Comparison of ENCODE assay signal across 8 mouse cellular contexts in genomic region chr4:147131837-147132459, GRCm38 (mm10). TPM values are rescaled to one million over a fixed set of nuclear protein-coding genes. Genes with fewer than 3 reads are reported as not detected.
A peak's percentile ranks its signal among the peaks of the same experiment; 100 is the strongest.
DNase-seq lines count a peak whose midpoint lies in the region; ATAC-seq and TF ChIP-seq lines count a peak whose summit lies in the region.
"Not testable (repeated sequence)": the region's sequence is repeated elsewhere in the genome, so short reads cannot be mapped to it uniquely, and the experiment has no call there.

TSS of gene Zfp991 (plus strand) at chr4:147132038.

- not testable (repeated sequence) for TF ChIP-seq EP300 in stomach, postnatal 0 days (optimal IDR thresholded peaks at IDR 0.05)

- not testable (repeated sequence) for H3K27me3 ChIP-seq in forebrain, embryonic 10.5 days (ENCODE audit: poor library complexity, severe bottlenecking); heart, embryonic 12.5 days (replicated peaks); hindbrain, embryonic 14.5 days (ENCODE audit: control insufficient read depth, insufficient read depth, low read length); kidney, embryonic 16.5 days (ENCODE audit: insufficient read depth, low read length); liver, embryonic 13.5 days; midbrain, embryonic 15.5 days (replicated peaks); stomach, postnatal 0 days (ENCODE audit: control insufficient read depth, insufficient read depth, low read length)

- H3K4me3 ChIP-seq in bone marrow, adult 2 months (replicated peaks; ENCODE audit: control insufficient read depth, low read depth, low read length); stomach, postnatal 0 days (ENCODE audit: low read depth, low read length): not testable (repeated sequence)
- H3K4me3 ChIP-seq in forebrain, embryonic 10.5 days = peak within 1 kb of the TSS; percentile 39
- H3K4me3 ChIP-seq in heart, embryonic 12.5 days = peak within 1 kb of the TSS; percentile 36
- H3K4me3 ChIP-seq in hindbrain, embryonic 14.5 days (replicated peaks; ENCODE audit: low read length) = peak within 1 kb of the TSS; percentile 18; the same call in 1 of the 2 replicates
- H3K4me3 ChIP-seq in kidney, embryonic 16.5 days (ENCODE audit: low read length) = peak within 1 kb of the TSS; percentile 31
- peak within 1 kb of the TSS; percentile 52 for H3K4me3 ChIP-seq in liver, embryonic 13.5 days (replicated peaks)
- H3K4me3 ChIP-seq in midbrain, embryonic 15.5 days = peak within 1 kb of the TSS; percentile 30

- TF ChIP-seq CTCF in bone marrow, adult 2 months (IDR thresholded peaks at IDR 0.05; ENCODE audit: control insufficient read depth, insufficient read depth, low read length); stomach, postnatal 0 days (IDR thresholded peaks at IDR 0.05; ENCODE audit: low read depth): not testable (repeated sequence)

- TF ChIP-seq POLR2A in bone marrow, adult 2 months (IDR thresholded peaks at IDR 0.05; ENCODE audit: borderline replicate concordance, control insufficient read depth, low read depth, low read length) = not testable (repeated sequence)

- H3K36me3 ChIP-seq in forebrain, embryonic 10.5 days (replicated peaks); heart, embryonic 12.5 days; hindbrain, embryonic 14.5 days (replicated peaks; ENCODE audit: control insufficient read depth, insufficient read depth); kidney, embryonic 16.5 days (ENCODE audit: insufficient read depth, low read length); liver, embryonic 13.5 days; midbrain, embryonic 15.5 days (replicated peaks); stomach, postnatal 0 days (ENCODE audit: control insufficient read depth, insufficient read depth, low read length): not testable (repeated sequence)

- H3K4me2 ChIP-seq in heart, embryonic 12.5 days = peak within 1 kb of the TSS; percentile 40
- peak within 1 kb of the TSS; percentile 30 for H3K4me2 ChIP-seq in hindbrain, embryonic 14.5 days (replicated peaks)
- H3K4me2 ChIP-seq in kidney, embryonic 16.5 days (replicated peaks; ENCODE audit: low read depth, low read length); midbrain, embryonic 15.5 days: not testable (repeated sequence)
- peak within 1 kb of the TSS; percentile 51 for H3K4me2 ChIP-seq in liver, embryonic 13.5 days
- peak within 1 kb of the TSS; percentile 31; the same call in 1 of the 2 replicates for H3K4me2 ChIP-seq in stomach, postnatal 0 days (replicated peaks; ENCODE audit: low read depth)

- H3K4me1 ChIP-seq in bone marrow, adult 2 months (ENCODE audit: control insufficient read depth, insufficient read depth, low read length); forebrain, embryonic 10.5 days; heart, embryonic 12.5 days (replicated peaks); hindbrain, embryonic 14.5 days (replicated peaks; ENCODE audit: control insufficient read depth, insufficient read depth, low read length); kidney, embryonic 16.5 days (ENCODE audit: insufficient read depth, low read length); liver, embryonic 13.5 days (replicated peaks); midbrain, embryonic 15.5 days; stomach, postnatal 0 days (replicated peaks; ENCODE audit: control insufficient read depth, insufficient read depth): not testable (repeated sequence)

- H3K9ac ChIP-seq in heart, embryonic 12.5 days; hindbrain, embryonic 14.5 days; kidney, embryonic 16.5 days (replicated peaks; ENCODE audit: low read length); liver, embryonic 13.5 days; midbrain, embryonic 15.5 days; stomach, postnatal 0 days (ENCODE audit: low read length): not testable (repeated sequence)

- H3K9me3 ChIP-seq in forebrain, embryonic 10.5 days = peaks cover 15% of the 10 kb centered on the region
- H3K9me3 ChIP-seq in heart, embryonic 12.5 days (replicated peaks); kidney, embryonic 16.5 days (ENCODE audit: low read length); liver, embryonic 13.5 days (replicated peaks); midbrain, embryonic 15.5 days; stomach, postnatal 0 days (ENCODE audit: control insufficient read depth, low read length): not testable (repeated sequence)
- H3K9me3 ChIP-seq in hindbrain, embryonic 14.5 days (ENCODE audit: control insufficient read depth, low read length) = peaks cover 18% of the 10 kb centered on the region

- H3K27ac ChIP-seq in bone marrow, adult 2 months (ENCODE audit: control insufficient read depth, insufficient read depth, low read depth, low read length, poor library complexity); forebrain, embryonic 10.5 days; heart, embryonic 12.5 days (ENCODE audit: poor library complexity, severe bottlenecking); hindbrain, embryonic 14.5 days; kidney, embryonic 16.5 days (ENCODE audit: low read length); liver, embryonic 13.5 days; midbrain, embryonic 15.5 days; stomach, postnatal 0 days (replicated peaks): not testable (repeated sequence)

- 37% methylated on average over 2 of the region's 15 CpGs for WGBS in bone marrow, adult 2 months
- WGBS in forebrain, embryonic 10.5 days = 61% methylated on average over 2 of the region's 15 CpGs
- 35% methylated on average over 2 of the region's 15 CpGs for WGBS in heart, embryonic 12.5 days
- WGBS in hindbrain, embryonic 14.5 days = 50% methylated on average over 2 of the region's 15 CpGs
- 34% methylated on average over 2 of the region's 15 CpGs for WGBS in kidney, embryonic 16.5 days
- WGBS in liver, embryonic 13.5 days (ENCODE audit: insufficient replicate concordance) = 19% methylated on average over 2 of the region's 15 CpGs
- 38% methylated on average over 2 of the region's 15 CpGs for WGBS in midbrain, embryonic 15.5 days
- 27% methylated on average over 2 of the region's 15 CpGs for WGBS in stomach, postnatal 0 days

- not testable (repeated sequence) for ATAC-seq in heart, embryonic 12.5 days (ENCODE audit: insufficient number of reproducible peaks, low FRiP score); hindbrain, embryonic 14.5 days (ENCODE audit: low FRiP score); kidney, embryonic 16.5 days (ENCODE audit: low FRiP score, low TSS enrichment); midbrain, embryonic 15.5 days (replicated peaks); stomach, postnatal 0 days (ENCODE audit: low FRiP score, low TSS enrichment)
- ATAC-seq in liver, embryonic 13.5 days (ENCODE audit: low read depth) = peak; percentile 57; the same call in 1 of the 2 replicates

- DNase-seq in forebrain, embryonic 10.5 days (ENCODE audit: extremely low spot score, low spot score); hindbrain, embryonic 14.5 days (ENCODE audit: low spot score); liver, embryonic 13.5 days; stomach, postnatal 0 days (ENCODE audit: low spot score): not testable (repeated sequence)

RNA-seq across cellular contexts. Expression of gene Zfp991, which starts in this region (rescaled TPM):
- polyA plus RNA-seq in bone marrow, adult 2 months (2011; ENCODE audit: insufficient read depth, insufficient read length, low replicate concordance, missing spikeins) = 2.6 and 13.8 TPM in 2 replicates
- 7.8 and 8.3 TPM in 2 replicates for polyA plus RNA-seq in forebrain, embryonic 10.5 days (2016; fragmentation: Nextera tagmentation; extraction: Ambion mirVana)
- polyA plus RNA-seq in heart, embryonic 12.5 days (2016; fragmentation: Nextera tagmentation; extraction: Ambion mirVana) = 6.9 and 7.8 TPM in 2 replicates
- 8.6 and 8.8 TPM in 2 replicates for polyA plus RNA-seq in hindbrain, embryonic 14.5 days (2014; fragmentation: Nextera tagmentation; extraction: Ambion mirVana)
- polyA plus RNA-seq in kidney, embryonic 16.5 days (2015; fragmentation: Nextera tagmentation; extraction: Ambion mirVana) = 5.3 and 6.2 TPM in 2 replicates
- polyA plus RNA-seq in liver, embryonic 13.5 days (2015; fragmentation: Nextera tagmentation; extraction: Ambion mirVana) = 6.2 and 6.8 TPM in 2 replicates
- 3.2 and 3.3 TPM in 2 replicates for polyA plus RNA-seq in midbrain, embryonic 15.5 days (2015; fragmentation: Nextera tagmentation; extraction: Ambion mirVana)
- 3.9 and 4.3 TPM in 2 replicates for polyA plus RNA-seq in stomach, postnatal 0 days (2015; fragmentation: Nextera tagmentation; extraction: Ambion mirVana)
